Mouse (Mus musculus) urinary bladder, postnatal 14 days (tissue): ENCODE measurements around the gene Sh3bp5.
"Not testable (repeated sequence)": the region's sequence is repeated elsewhere in the genome, so short reads cannot be mapped to it uniquely, and the experiment has no call there.

Experiments
- DNase-seq: peaks from one replicate; pipeline ENCODE4 v3.0.0; 2021; ENCODE audit warnings: low spot score

Sh3bp5 gene

DNA sequence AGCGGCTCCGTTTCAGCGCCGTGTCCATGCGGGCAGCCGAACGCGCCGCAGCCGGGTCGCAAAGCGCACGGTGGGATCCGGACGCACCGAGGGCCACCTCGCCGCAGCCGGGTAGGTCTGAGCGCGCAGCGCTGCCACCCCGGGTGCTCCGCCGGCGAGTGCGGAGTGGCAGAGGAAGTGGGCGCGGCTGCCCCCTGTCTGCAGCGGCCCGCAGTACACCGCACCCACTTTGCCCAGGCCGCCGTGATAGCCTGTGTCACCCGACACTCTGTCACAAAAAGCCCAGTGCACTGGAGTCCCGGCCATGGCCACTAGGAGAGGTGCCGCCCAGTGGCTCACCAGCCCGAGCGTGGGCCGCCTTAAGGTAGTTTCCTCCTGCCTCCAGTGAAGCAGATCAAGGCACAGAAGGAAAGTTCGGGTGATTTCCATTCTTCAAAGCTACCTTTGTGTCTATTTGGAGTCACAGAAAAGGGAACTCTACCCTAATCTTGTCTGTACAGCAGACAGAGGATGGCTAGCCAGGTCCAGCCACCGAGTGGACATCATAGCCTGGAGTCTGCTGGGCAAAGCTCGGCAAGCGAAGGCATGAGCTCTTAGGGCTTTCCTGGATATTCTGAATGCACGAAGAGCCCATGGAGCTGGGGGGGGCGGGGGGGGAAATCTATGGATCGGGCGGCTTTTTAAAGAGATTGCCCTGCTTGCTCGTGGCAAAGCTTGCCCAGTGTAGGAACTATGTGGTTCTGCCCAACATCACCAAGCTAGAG lies at the start of gene Sh3bp5:
Gene Sh3bp5, minus strand, starts transcription at position 149 of the 764 bp plus-strand sequence.
- DNase-seq, result peak; percentile 92

DNA sequence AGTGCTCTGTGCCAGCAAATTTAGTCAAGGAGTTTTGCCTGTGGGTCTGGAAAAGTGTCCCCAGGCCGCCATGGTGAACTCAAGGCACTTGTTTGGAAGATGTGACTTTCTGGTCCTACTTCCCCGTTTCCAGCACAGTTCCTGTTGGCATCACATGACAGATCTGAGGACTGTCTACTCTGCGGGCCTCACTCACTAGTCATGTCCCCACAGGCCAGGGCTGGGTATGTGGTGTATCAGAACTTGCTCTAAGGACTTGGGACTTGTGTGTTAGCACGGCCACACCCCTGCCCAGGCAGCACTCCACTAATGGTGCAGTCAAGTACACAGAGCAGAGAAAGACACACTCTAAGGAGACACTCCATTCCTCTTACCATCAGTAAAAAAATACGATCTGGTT lies 46.5 kb upstream of the Sh3bp5 start:
- DNase-seq, result no peak

DNA sequence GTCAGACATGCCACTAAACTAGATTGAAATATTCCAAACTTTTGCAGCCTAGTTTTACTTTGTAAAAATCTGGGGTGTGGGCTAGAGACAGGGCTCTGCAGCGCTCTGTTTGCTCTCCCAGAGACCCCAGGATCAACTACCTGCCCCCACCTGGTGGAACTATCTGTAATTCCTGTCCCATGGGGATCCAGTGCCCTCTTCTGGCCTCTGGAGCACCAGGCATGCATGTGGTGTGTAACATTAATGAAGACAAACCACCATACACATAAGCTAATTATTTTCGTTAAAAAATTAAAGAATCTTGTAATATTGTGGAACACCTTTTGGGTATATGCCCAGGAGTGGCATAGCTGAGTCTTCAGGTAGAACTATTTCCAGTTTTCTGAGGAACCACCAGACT lies 37.4 kb upstream of the Sh3bp5 start:
- DNase-seq, result no peak

- DNase-seq, result peak; percentile 69
These were observed 36.7 kb upstream of the Sh3bp5 start for GRCm38 (mm10) chr14:31472451-31473061.

- no peak for DNase-seq
These were observed 33.8 kb upstream of the Sh3bp5 start for GRCm38 (mm10) chr14:31469711-31470110.

- DNase-seq, result peak; percentile 11
These were observed 28.3 kb upstream of the Sh3bp5 start for GRCm38 (mm10) chr14:31464176-31464575.

DNA sequence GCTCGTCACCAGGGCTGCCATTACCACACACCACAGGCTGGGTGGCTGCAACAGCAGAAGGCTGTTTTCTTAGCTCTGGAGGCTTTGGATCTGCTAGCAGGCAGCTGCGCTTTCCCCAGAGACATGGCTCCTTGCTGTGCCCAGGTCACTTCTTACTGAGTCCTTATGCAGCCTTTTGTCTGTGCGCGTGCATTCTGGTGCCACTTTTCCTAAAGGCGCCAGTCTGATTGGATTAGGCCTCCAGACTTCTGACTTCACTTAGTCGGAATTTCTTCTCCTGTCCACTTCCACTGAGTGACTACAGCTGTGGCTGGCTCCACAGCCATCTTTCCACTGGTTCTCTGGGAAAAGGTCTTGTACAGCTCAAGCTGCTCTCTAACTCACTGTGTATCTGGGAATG lies 27.0 kb upstream of the Sh3bp5 start:
- peak; percentile 25 for DNase-seq

- DNase-seq, result not testable (repeated sequence)
These were observed 26.3 kb upstream of the Sh3bp5 start for GRCm38 (mm10) chr14:31462226-31462625.

GRCm38 (mm10) chr14:31458006-31458405 lies 22.1 kb upstream of the Sh3bp5 start:
- no peak for DNase-seq

DNA sequence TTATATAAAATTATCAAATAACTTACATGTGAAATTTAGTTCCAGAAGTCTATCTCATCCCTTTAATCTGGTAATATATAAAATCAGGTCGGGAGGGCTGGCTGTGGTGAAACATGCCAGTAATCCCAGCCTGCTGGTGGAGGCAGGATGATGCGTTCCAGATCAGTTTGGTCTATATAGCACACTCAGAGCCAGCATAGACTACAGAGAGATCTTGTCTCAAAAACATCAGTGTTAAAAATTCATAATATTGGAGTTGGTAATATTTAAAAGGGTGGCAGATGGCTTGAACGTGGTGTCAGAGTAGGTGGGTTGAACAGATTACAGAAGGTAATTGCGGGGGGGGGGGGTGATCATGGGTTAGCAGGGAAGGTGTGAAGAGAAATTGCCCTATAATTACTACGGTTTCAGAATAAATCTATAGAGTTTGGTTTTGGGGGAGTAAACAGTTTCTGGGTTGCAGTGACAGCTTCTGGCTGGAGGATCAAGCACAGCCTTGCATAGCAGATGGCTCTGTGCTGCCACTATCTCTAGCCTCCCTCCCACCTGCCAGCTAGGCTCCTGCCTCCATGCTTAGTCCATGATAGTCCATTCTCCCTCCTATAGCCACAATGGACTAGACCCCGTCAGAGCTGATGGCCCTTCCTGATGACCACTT lies 20.3 kb upstream of the Sh3bp5 start:
- DNase-seq, result no peak

DNA sequence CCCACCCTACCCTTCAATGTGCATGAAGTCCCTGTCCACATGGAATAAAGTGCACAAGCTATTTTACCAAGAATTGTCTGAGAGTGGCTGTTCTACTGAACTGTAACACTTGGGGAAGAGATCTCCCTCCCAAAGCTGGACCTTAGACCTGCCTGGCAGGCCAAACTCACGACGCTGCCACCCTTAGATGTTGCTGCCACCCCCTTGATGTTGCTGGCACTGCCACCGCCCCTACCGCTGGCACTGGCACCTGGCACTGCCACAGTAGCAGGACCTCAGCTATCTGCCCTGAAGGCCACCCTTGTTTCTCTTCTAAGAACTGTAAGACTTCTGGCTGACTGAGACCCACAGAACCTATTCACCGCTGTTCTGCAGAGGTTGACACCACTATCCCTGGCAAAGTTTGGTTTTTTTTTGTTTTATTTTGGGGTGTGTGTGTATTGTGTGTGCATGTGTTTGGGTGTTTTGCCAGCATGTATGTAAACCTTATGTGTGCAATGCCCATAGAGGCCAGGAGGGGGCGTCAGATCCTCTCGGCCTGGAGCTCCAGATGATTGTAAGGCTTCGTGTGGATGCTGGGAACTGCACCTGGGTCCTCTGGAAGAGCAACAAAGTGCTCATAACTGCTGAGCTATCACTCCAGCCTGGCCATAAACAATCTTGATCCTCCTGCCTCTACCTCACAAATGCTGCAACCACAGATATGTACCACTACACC lies 19.1 kb upstream of the Sh3bp5 start:
- no peak for DNase-seq

DNA sequence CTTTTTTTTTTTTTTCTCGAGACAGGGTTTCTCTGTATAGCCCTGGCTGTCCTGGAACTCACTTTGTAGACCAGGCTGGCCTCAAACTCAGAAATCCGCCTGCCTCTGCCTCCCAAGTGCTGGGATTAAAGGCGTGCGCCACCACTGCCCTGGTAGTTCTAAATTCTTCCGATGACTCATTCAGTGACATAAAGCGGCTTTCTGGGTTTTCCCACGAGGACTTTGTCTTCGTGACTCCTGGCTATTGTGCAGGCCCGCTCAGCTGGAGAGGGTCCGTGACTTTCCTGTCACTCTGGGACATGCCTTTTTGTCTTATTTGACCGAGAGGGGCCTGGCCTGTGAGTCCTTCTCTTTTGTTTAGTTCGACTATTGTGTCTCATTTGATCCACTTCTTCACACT lies 18.1 kb upstream of the Sh3bp5 start:
- DNase-seq, result not testable (repeated sequence)

GRCm38 (mm10) chr14:31448994-31449393 lies 13.1 kb upstream of the Sh3bp5 start:
- no peak for DNase-seq

GRCm38 (mm10) chr14:31443616-31444015 lies 7.7 kb upstream of the Sh3bp5 start:
- no peak for DNase-seq

GRCm38 (mm10) chr14:31440725-31441124 lies 4.8 kb upstream of the Sh3bp5 start:
- DNase-seq, result no peak

DNA sequence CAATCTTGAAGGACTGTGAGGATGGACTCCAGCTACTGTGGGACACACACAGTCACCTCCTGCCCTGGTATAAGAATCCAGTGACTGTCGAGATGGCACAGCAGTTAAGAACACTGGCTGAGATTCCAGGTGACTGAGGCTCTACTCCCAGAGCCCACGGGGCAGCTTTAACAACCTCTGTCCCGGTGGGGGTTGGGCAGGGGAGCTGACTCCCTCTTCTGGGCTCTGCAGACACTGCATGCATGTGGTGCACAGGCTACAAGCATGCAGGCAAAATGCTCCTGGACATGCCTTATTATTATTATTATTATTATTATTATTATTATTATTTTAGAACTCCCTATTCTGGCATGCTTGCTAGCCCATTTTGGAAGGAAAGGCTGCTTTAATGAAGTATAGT lies 4.4 kb upstream of the Sh3bp5 start:
- DNase-seq, result no peak

DNA sequence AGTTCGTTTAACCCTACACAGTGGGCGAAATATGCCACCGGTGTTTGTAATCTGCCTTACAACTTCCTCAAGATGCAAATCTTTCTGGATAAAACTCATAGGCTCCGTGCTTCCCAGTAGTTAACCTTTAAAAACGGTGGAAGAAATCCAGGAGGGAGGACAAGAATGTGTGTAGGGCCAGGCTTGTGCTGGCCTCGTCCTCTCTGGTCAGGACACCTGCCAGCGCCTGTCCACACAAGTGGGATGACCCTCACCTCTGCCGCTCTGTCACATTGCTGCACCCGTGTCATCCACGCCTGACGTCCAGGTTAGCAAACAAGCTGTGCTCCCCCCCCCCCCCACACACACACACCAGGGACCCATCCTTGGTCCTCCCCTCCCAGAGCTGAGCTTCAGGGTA lies 3.4 kb upstream of the Sh3bp5 start:
- no peak for DNase-seq

GRCm38 (mm10) chr14:31437826-31438529 lies 2.1 kb upstream of the Sh3bp5 start:
- DNase-seq, result no peak

- no peak for DNase-seq
These were observed 611 bp downstream of the Sh3bp5 start for GRCm38 (mm10) chr14:31435018-31435915.

- no peak for DNase-seq
These were observed 1.5 kb downstream of the Sh3bp5 start for GRCm38 (mm10) chr14:31434426-31434825.

GRCm38 (mm10) chr14:31433851-31434360 lies 2.0 kb downstream of the Sh3bp5 start:
- peak; percentile 31 for DNase-seq
